Mouse (Mus musculus): ENCODE results near the gene Nhlrc1. TPM values are rescaled to one million over a fixed set of nuclear protein-coding genes. Genes with fewer than 3 reads are reported as not detected.

Gene Nhlrc1
- polyA plus RNA-seq, 1 experiment from 2014 or later = 5.7 TPM

- H3K27ac ChIP-seq (ENCODE audit: low read depth, low read length) = no peak overlapping the region
- no peaks in the 10 kb centered on the region for H3K36me3 ChIP-seq (ENCODE audit: control insufficient read depth, insufficient read depth, low read length)
- H3K9me3 ChIP-seq (ENCODE audit: control insufficient read depth, low read length) = no peaks in the 10 kb centered on the region
- no peak overlapping the region for H3K4me3 ChIP-seq (ENCODE audit: low read depth, low read length)
- H3K27me3 ChIP-seq (ENCODE audit: control insufficient read depth, insufficient read depth, low read length) = no peaks in the 10 kb centered on the region
- DNase-seq (ENCODE audit: low spot score) (no peak), ATAC-seq (ENCODE audit: insufficient read depth, low FRiP score, low TSS enrichment) (no peak)
- WGBS = 70% methylated on average over 7 of the region's 7 CpGs
- no peak overlapping the region for H3K9ac ChIP-seq (ENCODE audit: low read length)
- no peak overlapping the region for H3K4me2 ChIP-seq (ENCODE audit: low read depth)
- H3K4me1 ChIP-seq (ENCODE audit: control insufficient read depth, insufficient read depth, low read length) = no peaks in the 10 kb centered on the region
Measured at GRCm38 (mm10) chr13:47020798-47021197, 6.1 kb upstream of the Nhlrc1 start.

GRCm38 (mm10) chr13:47019774-47020173 is 5.1 kb upstream of the Nhlrc1 start:
- no peak overlapping the region for H3K27ac ChIP-seq (ENCODE audit: low read depth, low read length)
- ATAC-seq (ENCODE audit: insufficient read depth, low FRiP score, low TSS enrichment) = no peak
- 89% methylated on average over 7 of the region's 7 CpGs for WGBS

GRCm38 (mm10) chr13:47017259-47017658 is 2.6 kb upstream of the Nhlrc1 start:
- DNase-seq (ENCODE audit: low spot score) (peak; percentile 56), ATAC-seq (ENCODE audit: insufficient read depth, low FRiP score, low TSS enrichment) (no peak)
- WGBS = 49% methylated on average over 5 of the region's 5 CpGs
- H3K4me3 ChIP-seq (ENCODE audit: low read depth, low read length) = no peak overlapping the region
- no peak overlapping the region for H3K4me2 ChIP-seq (ENCODE audit: low read depth)
- no peak overlapping the region for H3K27ac ChIP-seq (ENCODE audit: low read depth, low read length)
- no peaks in the 10 kb centered on the region for H3K36me3 ChIP-seq (ENCODE audit: control insufficient read depth, insufficient read depth, low read length)
- no peaks in the 10 kb centered on the region for H3K4me1 ChIP-seq (ENCODE audit: control insufficient read depth, insufficient read depth, low read length)
- H3K9me3 ChIP-seq (ENCODE audit: control insufficient read depth, low read length) = no peaks in the 10 kb centered on the region
- no peak overlapping the region for H3K9ac ChIP-seq (ENCODE audit: low read length)
- 0 out of 2 replicates have a peak, but pooled peaks cover 4% of the 10 kb centered on the region for H3K27me3 ChIP-seq (ENCODE audit: control insufficient read depth, insufficient read depth, low read length)

More at GRCm38 (mm10) chr13:47019774-47020173, 5.1 kb upstream of the Nhlrc1 start:
- H3K9ac ChIP-seq (ENCODE audit: low read length) = no peak overlapping the region
- DNase-seq (ENCODE audit: low spot score) = no peak
- H3K4me1 ChIP-seq (ENCODE audit: control insufficient read depth, insufficient read depth, low read length) = no peaks in the 10 kb centered on the region
- no peaks in the 10 kb centered on the region for H3K36me3 ChIP-seq (ENCODE audit: control insufficient read depth, insufficient read depth, low read length)
- H3K4me2 ChIP-seq (ENCODE audit: low read depth) = no peak overlapping the region
- H3K4me3 ChIP-seq (ENCODE audit: low read depth, low read length) = no peak overlapping the region
- H3K9me3 ChIP-seq (ENCODE audit: control insufficient read depth, low read length) = no peaks in the 10 kb centered on the region
- no peaks in the 10 kb centered on the region for H3K27me3 ChIP-seq (ENCODE audit: control insufficient read depth, insufficient read depth, low read length)

GRCm38 (mm10) chr13:47015195-47015501 is 498 bp upstream of the Nhlrc1 start:
- 67% methylated on average over 5 of the region's 5 CpGs for WGBS
- no peak overlapping the region for H3K27ac ChIP-seq (ENCODE audit: low read depth, low read length)
- H3K9ac ChIP-seq (ENCODE audit: low read length) = peak overlapping the region; percentile 11; the same call in 1 of the 2 replicates
- DNase-seq (ENCODE audit: low spot score) (no peak), ATAC-seq (ENCODE audit: insufficient read depth, low FRiP score, low TSS enrichment) (no peak)
- peaks cover 9% of the 10 kb centered on the region; the same call in 1 of the 2 replicates for H3K9me3 ChIP-seq (ENCODE audit: control insufficient read depth, low read length)
- H3K4me1 ChIP-seq (ENCODE audit: control insufficient read depth, insufficient read depth, low read length) = no peaks in the 10 kb centered on the region
- no peaks in the 10 kb centered on the region for H3K36me3 ChIP-seq (ENCODE audit: control insufficient read depth, insufficient read depth, low read length)
- 0 out of 2 replicates have a peak, but pooled peaks cover 4% of the 10 kb centered on the region for H3K27me3 ChIP-seq (ENCODE audit: control insufficient read depth, insufficient read depth, low read length)
- H3K4me3 ChIP-seq (ENCODE audit: low read depth, low read length) = no peak overlapping the region
- H3K4me2 ChIP-seq (ENCODE audit: low read depth) = peak overlapping the region; percentile 97

DNA sequence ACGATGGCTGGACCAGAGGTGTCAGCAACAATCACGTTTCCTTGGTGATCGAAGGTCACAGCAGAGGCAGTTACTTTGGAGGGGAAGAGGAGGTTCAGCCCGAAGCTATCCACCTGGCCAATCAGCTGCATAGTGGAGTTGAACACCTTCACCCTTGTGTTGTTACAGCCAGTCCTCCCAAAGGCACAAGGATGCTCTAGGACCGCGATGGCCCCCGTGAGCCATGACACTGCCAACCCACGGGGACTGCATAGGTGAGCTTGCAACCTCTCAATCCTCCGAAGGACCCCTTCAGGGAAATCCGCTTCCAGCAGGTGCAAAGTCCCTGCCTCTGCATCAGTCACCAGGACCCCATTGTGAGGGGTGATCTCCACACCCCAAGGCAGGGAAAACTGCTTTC is 910 bp downstream of the Nhlrc1 start:
- ATAC-seq (ENCODE audit: insufficient read depth, low FRiP score, low TSS enrichment) (no peak), DNase-seq (ENCODE audit: low spot score) (no peak)
- 58% methylated on average over 10 of the region's 10 CpGs for WGBS
- Histone ChIP-seq H3K36me3 (ENCODE audit: control insufficient read depth, insufficient read depth, low read length) (no peaks in the 10 kb centered on the region), H3K4me2 (ENCODE audit: low read depth) (peak overlapping the region; percentile 97), H3K27ac (ENCODE audit: low read depth, low read length) (no peak overlapping the region), H3K9ac (ENCODE audit: low read length) (no peak overlapping the region), H3K4me1 (ENCODE audit: control insufficient read depth, insufficient read depth, low read length) (no peaks in the 10 kb centered on the region), H3K4me3 (ENCODE audit: low read depth, low read length) (peak overlapping the region; percentile 47; the same call in 1 of the 2 replicates), H3K27me3 (ENCODE audit: control insufficient read depth, insufficient read depth, low read length) (0 out of 2 replicates have a peak, but pooled peaks cover 4% of the 10 kb centered on the region), H3K9me3 (ENCODE audit: control insufficient read depth, low read length) (peaks cover 9% of the 10 kb centered on the region; the same call in 1 of the 2 replicates)

GRCm38 (mm10) chr13:47001590-47001989 is 13.1 kb downstream of the Nhlrc1 start:
- ATAC-seq (ENCODE audit: insufficient read depth, low FRiP score, low TSS enrichment) (no peak), DNase-seq (ENCODE audit: low spot score) (no peak)
- no peaks in the 10 kb centered on the region for H3K4me1 ChIP-seq (ENCODE audit: control insufficient read depth, insufficient read depth, low read length)
- H3K9ac ChIP-seq (ENCODE audit: low read length) = no peak overlapping the region
- no peak overlapping the region for H3K4me2 ChIP-seq (ENCODE audit: low read depth)
- H3K4me3 ChIP-seq (ENCODE audit: low read depth, low read length) = no peak overlapping the region
- no peaks in the 10 kb centered on the region for H3K9me3 ChIP-seq (ENCODE audit: control insufficient read depth, low read length)
- H3K27ac ChIP-seq (ENCODE audit: low read depth, low read length) = no peak overlapping the region
- WGBS = 86% methylated on average over 4 of the region's 4 CpGs
- H3K27me3 ChIP-seq (ENCODE audit: control insufficient read depth, insufficient read depth, low read length) = no peaks in the 10 kb centered on the region
- no peaks in the 10 kb centered on the region for H3K36me3 ChIP-seq (ENCODE audit: control insufficient read depth, insufficient read depth, low read length)

- 68% methylated on average over 5 of the region's 5 CpGs for WGBS
- no peaks in the 10 kb centered on the region for H3K27me3 ChIP-seq (ENCODE audit: control insufficient read depth, insufficient read depth, low read length)
- no peaks in the 10 kb centered on the region for H3K4me1 ChIP-seq (ENCODE audit: control insufficient read depth, insufficient read depth, low read length)
- no peaks in the 10 kb centered on the region for H3K36me3 ChIP-seq (ENCODE audit: control insufficient read depth, insufficient read depth, low read length)
- no peaks in the 10 kb centered on the region for H3K9me3 ChIP-seq (ENCODE audit: control insufficient read depth, low read length)
- no peak for ATAC-seq (ENCODE audit: insufficient read depth, low FRiP score, low TSS enrichment)
- H3K4me2 ChIP-seq (ENCODE audit: low read depth) = no peak overlapping the region
- H3K27ac ChIP-seq (ENCODE audit: low read depth, low read length) = no peak overlapping the region
- no peak overlapping the region for H3K9ac ChIP-seq (ENCODE audit: low read length)
- H3K4me3 ChIP-seq (ENCODE audit: low read depth, low read length) = no peak overlapping the region
- no peak for DNase-seq (ENCODE audit: low spot score)
Measured at GRCm38 (mm10) chr13:46999498-46999897, 15.2 kb downstream of the Nhlrc1 start.

DNA sequence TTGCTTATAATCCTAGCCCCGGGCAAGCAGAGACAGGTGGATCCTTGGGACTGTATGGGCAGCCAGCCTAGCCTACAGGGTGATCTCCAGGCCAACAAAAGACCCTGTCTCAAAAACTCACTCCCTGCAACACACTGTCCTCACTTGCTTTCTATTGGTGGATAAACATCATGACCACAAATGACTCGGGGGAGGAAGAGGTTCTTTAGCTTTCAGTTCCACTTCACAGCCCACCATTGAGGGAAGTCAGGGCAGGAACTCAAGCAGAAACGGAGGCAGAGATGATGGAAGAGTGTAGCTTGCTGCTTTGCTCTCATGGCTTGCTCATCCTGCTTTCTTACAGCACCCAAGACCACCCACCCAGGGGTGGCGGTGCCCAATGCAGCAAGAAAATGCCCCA is 17.3 kb downstream of the Nhlrc1 start:
- Histone ChIP-seq H3K4me3 (ENCODE audit: low read depth, low read length) (no peak overlapping the region), H3K4me1 (ENCODE audit: control insufficient read depth, insufficient read depth, low read length) (no peaks in the 10 kb centered on the region), H3K4me2 (ENCODE audit: low read depth) (no peak overlapping the region), H3K36me3 (ENCODE audit: control insufficient read depth, insufficient read depth, low read length) (no peaks in the 10 kb centered on the region), H3K27ac (ENCODE audit: low read depth, low read length) (no peak overlapping the region), H3K27me3 (ENCODE audit: control insufficient read depth, insufficient read depth, low read length) (no peaks in the 10 kb centered on the region), H3K9me3 (ENCODE audit: control insufficient read depth, low read length) (no peaks in the 10 kb centered on the region), H3K9ac (ENCODE audit: low read length) (no peak overlapping the region)
- DNase-seq (ENCODE audit: low spot score) (no peak), ATAC-seq (ENCODE audit: insufficient read depth, low FRiP score, low TSS enrichment) (no peak)
- 83% methylated on average over 4 of the region's 4 CpGs for WGBS

GRCm38 (mm10) chr13:46993274-46993551 is 21.4 kb downstream of the Nhlrc1 start:
- Histone ChIP-seq H3K4me3 (ENCODE audit: low read depth, low read length) (no peak overlapping the region), H3K9me3 (ENCODE audit: control insufficient read depth, low read length) (no peaks in the 10 kb centered on the region), H3K4me1 (ENCODE audit: control insufficient read depth, insufficient read depth, low read length) (no peaks in the 10 kb centered on the region), H3K9ac (ENCODE audit: low read length) (no peak overlapping the region), H3K4me2 (ENCODE audit: low read depth) (no peak overlapping the region), H3K27me3 (ENCODE audit: control insufficient read depth, insufficient read depth, low read length) (no peaks in the 10 kb centered on the region), H3K36me3 (ENCODE audit: control insufficient read depth, insufficient read depth, low read length) (no peaks in the 10 kb centered on the region), H3K27ac (ENCODE audit: low read depth, low read length) (no peak overlapping the region)
- no peak for ATAC-seq (ENCODE audit: insufficient read depth, low FRiP score, low TSS enrichment)
- DNase-seq (ENCODE audit: low spot score) = no peak
- WGBS = 91% methylated on average over 2 of the region's 2 CpGs

All from neural tube, embryonic 11.5 days (tissue).